In genomic region chr19:4079594-4079993, GRCm38 (mm10) we compare ENCODE assay signal across 30 mouse cellular contexts. TPM values are rescaled to one million over a fixed set of nuclear protein-coding genes. Genes with fewer than 3 reads are reported as not detected.
DNase-seq lines count a peak whose midpoint lies in the region; ATAC-seq and TF ChIP-seq lines count a peak whose summit lies in the region.
"Had no signal": no experiment of that assay in that cellular context is flagged by ENCODE, and none has a peak within 500 bp of the region (broad histone marks: within the 10 kb centered on the region; RNA-seq: fewer than 3 reads in every experiment).

No protein-coding gene starts in this region.

- H3K9ac ChIP-seq in MEL (ENCODE audit: control insufficient read depth, low read depth, low read length, poor library complexity, severe bottlenecking), result no peak overlapping the region
- H3K9ac ChIP-seq in liver, postnatal 0 days (replicated peaks), result no peak overlapping the region
- H3K9ac ChIP-seq: forebrain, embryonic 12.5 days; heart, embryonic 15.5 days; hindbrain, embryonic 13.5 days; limb, embryonic 13.5 days; midbrain, embryonic 12.5 days had no signal

- peak; percentile 46 for ATAC-seq in liver, postnatal 0 days
- ATAC-seq: CD4-positive, CD25-positive, alpha-beta regulatory T cell, adult 4 months; inflammation-experienced regulatory T-cells, adult 6 months had no signal

- peaks cover 32% of the 10 kb centered on the region for H3K27me3 ChIP-seq in heart, embryonic 10.5 days (ENCODE audit: insufficient read depth, poor library complexity, severe bottlenecking)
- H3K27me3 ChIP-seq in MEL (ENCODE audit: control insufficient read depth in 1 of 2, insufficient read depth in 2 of 2, low read length in 2 of 2), result peaks cover 2 to 3% of the 10 kb centered on the region in 2 experiments; a peak in 3 of 4 replicates
- H3K27me3 ChIP-seq in liver, postnatal 0 days (ENCODE audit: insufficient read depth, low read length), result no peaks in the 10 kb centered on the region
- H3K27me3 ChIP-seq: limb, embryonic 13.5 days had no signal

- no peak overlapping the region for H3K4me2 ChIP-seq in liver, postnatal 0 days (ENCODE audit: low read depth, low read length)
- H3K4me2 ChIP-seq: forebrain, embryonic 12.5 days; heart, embryonic 15.5 days; hindbrain, embryonic 13.5 days; limb, embryonic 13.5 days; midbrain, embryonic 12.5 days had no signal

- TF ChIP-seq POLR2A in MEL (IDR thresholded peaks at IDR 0.05; ENCODE audit: control insufficient read depth in 1 of 2, insufficient read depth in 1 of 2, low read depth in 1 of 2, low read length in 2 of 2, poor library complexity in 1 of 2), result no peak

- DNase-seq in cerebellum, adult 11-12 months, result peak; percentile 54
- no peak for DNase-seq in cerebellum, postnatal 4 days (ENCODE audit: low spot score in 2 of 2)
- peak; percentile 79 for DNase-seq in heart, adult 11 months
- DNase-seq in heart, embryonic 10.5 days (ENCODE audit: low spot score), result no peak
- peak; percentile 14 for DNase-seq in MEL (ENCODE audit: low read depth, low spot score)
- DNase-seq in liver, postnatal 0 days, result no peak
- no peak for DNase-seq in left cerebral cortex, postnatal 36 days (ENCODE audit: low spot score in 2 of 2)
- DNase-seq: gastrocnemius, postnatal 36 days; heart, postnatal 36 days; kidney, adult 18-20 months; kidney, postnatal 25 days; lung, adult 18-20 months; lung, postnatal 10 days had no signal

- no peak for TF ChIP-seq CTCF in MEL (IDR thresholded peaks at IDR 0.05 in 2 of 3, conservative IDR thresholded peaks at IDR 0.05 in 1 of 3; ENCODE audit: control insufficient read depth in 1 of 3, insufficient read depth in 1 of 3, low read depth in 2 of 3, low read length in 3 of 3, poor library complexity in 1 of 3, severe bottlenecking in 1 of 3)
- no peak for TF ChIP-seq CTCF in liver, postnatal 0 days (IDR thresholded peaks at IDR 0.05; ENCODE audit: low read depth)

- no peaks in the 10 kb centered on the region for H3K36me3 ChIP-seq in heart, embryonic 10.5 days
- H3K36me3 ChIP-seq in MEL (ENCODE audit: control insufficient read depth in 1 of 2, insufficient read depth in 2 of 2, low read length in 2 of 2), result no peaks in the 10 kb centered on the region
- H3K36me3 ChIP-seq in liver, postnatal 0 days (replicated peaks; ENCODE audit: insufficient read depth, low read length), result no peaks in the 10 kb centered on the region
- H3K36me3 ChIP-seq: embryonic facial prominence, embryonic 10.5 days; forebrain, embryonic 12.5 days; heart, embryonic 15.5 days; hindbrain, embryonic 13.5 days; limb, embryonic 13.5 days; midbrain, embryonic 12.5 days had no signal

- TF ChIP-seq EP300 in MEL (IDR thresholded peaks at IDR 0.05; ENCODE audit: low read depth in 1 of 2, low read length in 2 of 2), result no peak
- no peak for TF ChIP-seq EP300 in liver, postnatal 0 days (IDR thresholded peaks at IDR 0.05; ENCODE audit: low read depth)

- intact Hi-C loops in left cerebral cortex, postnatal 36 days (cut with DNase I), result no loop called here

- H3K27ac ChIP-seq in heart, embryonic 10.5 days, result no peak overlapping the region
- no peak overlapping the region for H3K27ac ChIP-seq in MEL (ENCODE audit: control insufficient read depth, low read depth, low read length)
- H3K27ac ChIP-seq in liver, postnatal 0 days (ENCODE audit: low read depth), result no peak overlapping the region
- H3K27ac ChIP-seq: embryonic facial prominence, embryonic 10.5 days; forebrain, embryonic 12.5 days; heart, embryonic 15.5 days; hindbrain, embryonic 13.5 days; layer of hippocampus, adult 2 months; limb, embryonic 13.5 days; midbrain, embryonic 12.5 days had no signal

- H3K9me3 ChIP-seq in heart, embryonic 10.5 days, result no peaks in the 10 kb centered on the region
- no peaks in the 10 kb centered on the region for H3K9me3 ChIP-seq in MEL (replicated peaks; ENCODE audit: insufficient read depth, low read length)
- no peaks in the 10 kb centered on the region for H3K9me3 ChIP-seq in liver, postnatal 0 days (ENCODE audit: low read length)
- H3K9me3 ChIP-seq: embryonic facial prominence, embryonic 10.5 days; forebrain, embryonic 12.5 days; heart, embryonic 15.5 days; hindbrain, embryonic 13.5 days; limb, embryonic 13.5 days; midbrain, embryonic 12.5 days had no signal

- H3K4me3 ChIP-seq in heart, embryonic 10.5 days, result no peak overlapping the region
- no peak overlapping the region for H3K4me3 ChIP-seq in MEL (ENCODE audit: control insufficient read depth in 1 of 2, insufficient read depth in 1 of 2, low read depth in 2 of 2, low read length in 2 of 2)
- H3K4me3 ChIP-seq in liver, postnatal 0 days (ENCODE audit: low read depth, low read length), result no peak overlapping the region
- H3K4me3 ChIP-seq: embryonic facial prominence, embryonic 10.5 days; forebrain, embryonic 12.5 days; heart, embryonic 15.5 days; hindbrain, embryonic 13.5 days; layer of hippocampus, adult 2 months; limb, embryonic 13.5 days; midbrain, embryonic 12.5 days had no signal

- H3K4me1 ChIP-seq in heart, embryonic 10.5 days, result no peaks in the 10 kb centered on the region
- H3K4me1 ChIP-seq in MEL (ENCODE audit: control insufficient read depth in 1 of 2, insufficient read depth in 2 of 2, low read length in 2 of 2), result peaks cover 0 to 5% of the 10 kb centered on the region in 2 experiments; a peak in 1 of 4 replicates
- peaks cover 25% of the 10 kb centered on the region for H3K4me1 ChIP-seq in liver, postnatal 0 days (ENCODE audit: insufficient read depth)
- H3K4me1 ChIP-seq: forebrain, embryonic 12.5 days; heart, embryonic 15.5 days; hindbrain, embryonic 13.5 days; limb, embryonic 13.5 days; midbrain, embryonic 12.5 days had no signal

- no peaks in the 10 kb centered on the region for H3K79me2 ChIP-seq in MEL (ENCODE audit: control insufficient read depth, insufficient read depth, low read length, poor library complexity)

- no peak for TF ChIP-seq RAD21 in MEL (IDR thresholded peaks at IDR 0.05; ENCODE audit: low read depth, low read length)

- 65% methylated on average over 1 of the region's 1 CpGs for WGBS in heart, embryonic 10.5 days
- 60% methylated on average over 1 of the region's 1 CpGs for WGBS in liver, postnatal 0 days (ENCODE audit: insufficient replicate concordance)

TF ChIP-seq in MEL, 35 proteins besides CTCF, POLR2A, EP300 and RAD21 (continues in another document):
- TF ChIP-seq E2F4 (IDR thresholded peaks at IDR 0.05; ENCODE audit: borderline replicate concordance, low read depth, low read length), result no peak
- no peak for TF ChIP-seq MYC (IDR thresholded peaks at IDR 0.05; ENCODE audit: low read depth, low read length)
- TF ChIP-seq RCOR1 (IDR thresholded peaks at IDR 0.05; ENCODE audit: low read depth, low read length), result no peak
- no peak for TF ChIP-seq MAZ (IDR thresholded peaks at IDR 0.05; ENCODE audit: low read depth, low read length)
- TF ChIP-seq GATA1 (IDR thresholded peaks at IDR 0.05; ENCODE audit: low read depth, low read length), result no peak
- no peak for TF ChIP-seq JUND (IDR thresholded peaks at IDR 0.05; ENCODE audit: low read depth, low read length)
- TF ChIP-seq GABPA (IDR thresholded peaks at IDR 0.05; ENCODE audit: low read depth, low read length), result no peak
- no peak for TF ChIP-seq ETS1 (IDR thresholded peaks at IDR 0.05; ENCODE audit: low read depth, low read length)
- no peak for TF ChIP-seq ZC3H11A (IDR thresholded peaks at IDR 0.05; ENCODE audit: low read depth, low read length)
- TF ChIP-seq ZNF384 (IDR thresholded peaks at IDR 0.05; ENCODE audit: low read depth, low read length), result no peak
- TF ChIP-seq TCF12 (IDR thresholded peaks at IDR 0.05; ENCODE audit: low read depth, low read length), result no peak
- TF ChIP-seq SIN3A (IDR thresholded peaks at IDR 0.05; ENCODE audit: low read length), result no peak
- no peak for TF ChIP-seq MXI1 (IDR thresholded peaks at IDR 0.05; ENCODE audit: low read depth, low read length)

RNA-seq across cellular contexts. Expression of gene Cabp2, which starts 1.8 kb away (rescaled TPM):
- not detected in 2 replicates for polyA plus RNA-seq in heart, embryonic 10.5 days (2016; fragmentation: Nextera tagmentation; extraction: Ambion mirVana)
- not detected in 2 replicates for total RNA-seq in MEL (2012; rRNA removed)
- under 1 TPM in 1 of 2 experiments, not detected in 1; 0.14 TPM for polyA plus RNA-seq in MEL (2012; ENCODE audit: insufficient read depth in 1 of 2, insufficient read length in 2 of 2, low read depth in 1 of 2, low replicate concordance in 2 of 2, missing spikeins in 1 of 2)
- polyA plus RNA-seq in liver, postnatal 0 days (2015; fragmentation: Nextera tagmentation; extraction: Ambion mirVana), result 0.38 and 0.43 TPM in 2 replicates
- total RNA-seq in left cerebral cortex, postnatal 36 days (2021), result not detected
- total RNA-seq: adrenal gland, adult 18-20 months; common myeloid progenitor, adult 5-6 weeks; gastrocnemius, adult 18-20 months; gastrocnemius, postnatal 36 days; heart, adult 8-10 months; heart, postnatal 36 days; layer of hippocampus, adult 2 months; layer of hippocampus, postnatal 25 days; left cerebral cortex, postnatal 14 days; monocyte, adult 5-6 weeks had no signal
- polyA plus RNA-seq: CD4-positive, CD25-positive, alpha-beta regulatory T cell, adult 4 months; embryonic facial prominence, embryonic 10.5 days; forebrain, embryonic 12.5 days; heart, embryonic 15.5 days; hindbrain, embryonic 13.5 days; inflammation-experienced regulatory T-cells, adult 6 months; limb, embryonic 13.5 days; midbrain, embryonic 12.5 days; small intestine, adult 2 months had no signal

RNA-seq across cellular contexts. Expression of gene Cdk2ap2, which starts 17.4 kb away (rescaled TPM):
- polyA plus RNA-seq in heart, embryonic 10.5 days (2016; fragmentation: Nextera tagmentation; extraction: Ambion mirVana), result 67.9 and 86.0 TPM in 2 replicates
- 53.4 and 53.5 TPM in 2 replicates for total RNA-seq in MEL (2012; rRNA removed)
- 10 to 100 TPM in 1 of 2 experiments, not detected in 1; 97.6 TPM for polyA plus RNA-seq in MEL (2012; ENCODE audit: insufficient read depth in 1 of 2, insufficient read length in 2 of 2, low read depth in 1 of 2, low replicate concordance in 2 of 2, missing spikeins in 1 of 2)
- 91.2 and 91.9 TPM in 2 replicates for polyA plus RNA-seq in liver, postnatal 0 days (2015; fragmentation: Nextera tagmentation; extraction: Ambion mirVana)
- total RNA-seq in left cerebral cortex, postnatal 36 days (2021), result 10 to 100 TPM; 28.8 to 34.1 TPM

RNA-seq across cellular contexts. Expression of gene Pitpnm1, which starts 20.2 kb away (rescaled TPM):
- 14.3 and 21.2 TPM in 2 replicates for polyA plus RNA-seq in heart, embryonic 10.5 days (2016; fragmentation: Nextera tagmentation; extraction: Ambion mirVana)
- 18.4 and 25.3 TPM in 2 replicates for total RNA-seq in MEL (2012; rRNA removed)
- 10 to 100 TPM in 1 of 2 experiments, not detected in 1; 51.2 TPM for polyA plus RNA-seq in MEL (2012; ENCODE audit: insufficient read depth in 1 of 2, insufficient read length in 2 of 2, low read depth in 1 of 2, low replicate concordance in 2 of 2, missing spikeins in 1 of 2)
- 6.6 and 7.4 TPM in 2 replicates for polyA plus RNA-seq in liver, postnatal 0 days (2015; fragmentation: Nextera tagmentation; extraction: Ambion mirVana)
- total RNA-seq in left cerebral cortex, postnatal 36 days (2021), result 100 to 1,000 TPM; 202 to 203 TPM

RNA-seq across cellular contexts. Expression of gene Gstp3, which starts 20.2 kb away (rescaled TPM):
- 0.37 TPM in 1 of 2 replicates, not detected in the other for polyA plus RNA-seq in heart, embryonic 10.5 days (2016; fragmentation: Nextera tagmentation; extraction: Ambion mirVana)
- total RNA-seq in MEL (2012; rRNA removed), result not detected in 2 replicates
- polyA plus RNA-seq in MEL (2012; ENCODE audit: insufficient read depth in 1 of 2, insufficient read length in 2 of 2, low read depth in 1 of 2, low replicate concordance in 2 of 2, missing spikeins in 1 of 2), result under 1 TPM in 1 of 2 experiments, not detected in 1; 0.84 TPM
- polyA plus RNA-seq in liver, postnatal 0 days (2015; fragmentation: Nextera tagmentation; extraction: Ambion mirVana), result 64.5 and 67.3 TPM in 2 replicates
- total RNA-seq in left cerebral cortex, postnatal 36 days (2021), result not detected
- total RNA-seq: gastrocnemius, adult 18-20 months; gastrocnemius, postnatal 36 days; heart, adult 8-10 months; heart, postnatal 36 days; layer of hippocampus, adult 2 months; layer of hippocampus, postnatal 25 days; left cerebral cortex, postnatal 14 days had no signal
- polyA plus RNA-seq: embryonic facial prominence, embryonic 10.5 days; forebrain, embryonic 12.5 days; hindbrain, embryonic 13.5 days; limb, embryonic 13.5 days; midbrain, embryonic 12.5 days had no signal

RNA-seq across cellular contexts. Expression of gene Gstp2, which starts 33.8 kb away (rescaled TPM):
- polyA plus RNA-seq in heart, embryonic 10.5 days (2016; fragmentation: Nextera tagmentation; extraction: Ambion mirVana), result 2.9 TPM in 2 replicates
- 7.4 TPM in 1 of 2 replicates, not detected in the other for total RNA-seq in MEL (2012; rRNA removed)
- under 1 TPM in 1 of 2 experiments, not detected in 1; 0.65 TPM for polyA plus RNA-seq in MEL (2012; ENCODE audit: insufficient read depth in 1 of 2, insufficient read length in 2 of 2, low read depth in 1 of 2, low replicate concordance in 2 of 2, missing spikeins in 1 of 2)
- polyA plus RNA-seq in liver, postnatal 0 days (2015; fragmentation: Nextera tagmentation; extraction: Ambion mirVana), result 5.8 and 6.4 TPM in 2 replicates
- 10 to 100 TPM; 33.9 to 45.2 TPM for total RNA-seq in left cerebral cortex, postnatal 36 days (2021)
- total RNA-seq: monocyte, adult 5-6 weeks had no signal

Comparison
In these comparisons a context has a peak if more than half of its experiments do, and no peak if none do; other contexts are left out.
1. DNase-seq: peak in cerebellum, adult 11-12 months (single experiment), heart, adult 11 months (single experiment) and MEL (single experiment); none in cerebellum, postnatal 4 days (0 of 2), heart, embryonic 10.5 days (single experiment), liver, postnatal 0 days (single experiment) and left cerebral cortex, postnatal 36 days (0 of 2).